Mouse (Mus musculus) megakaryocyte, embryonic 14.5 days (primary cell): ENCODE results near the gene Mbd4.

ENCODE experiments used
- FLI1 ChIP-seq: IDR thresholded peaks from 2 replicates; pipeline ENCODE4 v1.6.1; 2012; ENCODE audit warnings: low read length, inconsistent platforms, mixed read lengths
- GATA1 ChIP-seq: IDR thresholded peaks from 3 replicates; pipeline ENCODE4 v1.6.1; 2012; ENCODE audit warnings: mixed read lengths, low read length, inconsistent platforms, borderline replicate concordance

DNA sequence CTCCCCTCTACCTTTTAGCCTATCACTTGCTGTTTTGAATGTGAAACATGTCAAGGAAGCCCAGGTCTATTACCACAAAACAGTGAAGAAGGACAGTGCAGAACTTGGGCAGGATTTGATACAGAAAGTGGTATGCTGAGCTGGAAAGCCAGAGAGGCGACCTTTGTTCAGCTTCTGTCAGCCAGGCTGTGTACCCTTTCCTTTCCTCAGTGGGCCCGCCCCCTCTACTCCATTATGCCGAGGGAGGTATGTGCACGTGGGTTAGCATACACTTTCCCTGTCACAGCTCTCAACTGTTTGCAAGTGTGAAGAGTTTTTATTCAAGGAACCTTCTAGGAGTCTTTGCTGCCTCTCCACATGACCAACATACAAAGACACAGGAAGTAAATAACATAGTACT is 6.1 kb upstream of the Mbd4 start:
- TF ChIP-seq FLI1 (no peak), GATA1 (no peak)
